Mouse (Mus musculus) frontal cortex, postnatal 36 days (tissue): ENCODE measurements around the gene Tes.
A peak's percentile ranks its signal among the peaks of the same experiment; 100 is the strongest.
"Not testable (repeated sequence)": the region's sequence is repeated elsewhere in the genome, so short reads cannot be mapped to it uniquely, and the experiment has no call there.

ENCODE experiments used
- DNase-seq, 2 experiments: peaks; one replicate each; pipeline ENCODE4 v3.0.0; 2022; ENCODE audit warnings: low spot score in 2 of 2

Gene Tes

GRCm38 (mm10) chr6:17064936-17065790 is at the start of gene Tes:
Tes (plus strand) TSS chr6:17065149.
- peak; percentile 47 to 63 for DNase-seq

GRCm38 (mm10) chr6:17025886-17026285 is 39.1 kb upstream of the Tes start:
- no peak for DNase-seq

GRCm38 (mm10) chr6:17027572-17027971 is 37.4 kb upstream of the Tes start:
- DNase-seq = peak in 1 of 2 experiments; percentile 28

- DNase-seq = no peak
These were observed 36.1 kb upstream of the Tes start for GRCm38 (mm10) chr6:17028809-17029208.

GRCm38 (mm10) chr6:17032231-17032728 is 32.7 kb upstream of the Tes start:
- no peak for DNase-seq

GRCm38 (mm10) chr6:17034095-17034494 is 30.9 kb upstream of the Tes start:
- DNase-seq = no peak

- no peak for DNase-seq
These were observed 29.7 kb upstream of the Tes start for GRCm38 (mm10) chr6:17035228-17035627.

GRCm38 (mm10) chr6:17051432-17052025 is 13.4 kb upstream of the Tes start:
- DNase-seq = no peak

- DNase-seq = no peak
These were observed 11.8 kb upstream of the Tes start for GRCm38 (mm10) chr6:17053028-17053660.

- DNase-seq = no peak
These were observed 10.2 kb upstream of the Tes start for GRCm38 (mm10) chr6:17054781-17055180.

GRCm38 (mm10) chr6:17055659-17056058 is 9.3 kb upstream of the Tes start:
- no peak for DNase-seq

GRCm38 (mm10) chr6:17059501-17059900 is 5.4 kb upstream of the Tes start:
- DNase-seq = no peak

GRCm38 (mm10) chr6:17060154-17060553 is 4.8 kb upstream of the Tes start:
- DNase-seq = no peak

GRCm38 (mm10) chr6:17061826-17062225 is 3.1 kb upstream of the Tes start:
- not testable (repeated sequence) for DNase-seq

GRCm38 (mm10) chr6:17062366-17062765 is 2.6 kb upstream of the Tes start:
- DNase-seq = no peak

- no peak for DNase-seq
These were observed 831 bp downstream of the Tes start for GRCm38 (mm10) chr6:17065791-17066169.

- DNase-seq = no peak
These were observed 1.4 kb downstream of the Tes start for GRCm38 (mm10) chr6:17066211-17066940.

GRCm38 (mm10) chr6:17071899-17072298 is 7.0 kb downstream of the Tes start:
- DNase-seq = no peak

GRCm38 (mm10) chr6:17072338-17072737 is 7.4 kb downstream of the Tes start:
- DNase-seq = no peak

- DNase-seq = no peak
These were observed 8.0 kb downstream of the Tes start for GRCm38 (mm10) chr6:17072763-17073484.

- DNase-seq = no peak
These were observed 12.3 kb downstream of the Tes start for GRCm38 (mm10) chr6:17077270-17077669.
